Mouse (Mus musculus): ENCODE measurements at regions not wholly inside any gene's neighbourhood (a gene's known extent, or its start where the extent isn't known, plus 50 kb on each side); places are given as distances from the start of the nearest gene placed in this dataset.

DNA sequence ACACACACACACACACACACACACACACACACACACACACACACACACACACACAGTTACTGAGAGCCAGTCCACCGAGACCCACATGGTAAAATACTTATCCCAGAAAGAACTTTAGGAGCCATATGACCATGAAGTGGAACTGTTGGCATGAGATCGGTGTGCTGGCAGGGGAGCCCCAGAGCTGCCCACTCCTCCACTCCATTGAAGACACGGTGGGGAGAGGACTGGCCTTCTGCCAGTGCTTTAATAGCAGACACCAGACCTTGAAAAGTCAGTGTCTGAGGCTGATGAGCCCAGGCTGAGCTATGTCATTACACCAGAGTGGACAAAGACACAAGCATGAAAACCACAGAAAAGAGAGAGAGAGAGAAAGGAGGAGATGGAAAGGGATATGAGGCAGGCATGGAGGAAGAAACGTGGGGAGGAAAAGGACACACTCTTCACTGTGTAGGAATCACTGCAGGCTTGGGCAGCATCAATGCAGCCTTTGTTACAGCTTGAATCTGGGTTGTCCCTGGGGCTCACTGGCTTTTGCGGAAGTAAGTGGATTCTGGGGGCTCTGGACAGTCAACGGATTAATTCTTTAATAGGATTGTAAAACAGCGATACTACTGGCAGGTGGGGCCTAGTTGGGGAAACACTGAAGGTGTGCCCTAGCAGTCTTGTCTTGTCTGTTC lies 64.2 kb upstream of the Lrpap1 start:
- Histone ChIP-seq H3K4me1 (ENCODE audit: control insufficient read depth, insufficient read depth, low read length) (no peaks in the 10 kb centered on the region), H3K4me3 (ENCODE audit: low read depth, low read length) (no peak overlapping the region), H3K27me3 (ENCODE audit: control insufficient read depth, insufficient read depth, low read length) (no peaks in the 10 kb centered on the region), H3K9ac (ENCODE audit: low read length) (no peak overlapping the region), H3K27ac (replicated peaks; ENCODE audit: low read depth, low read length) (no peak overlapping the region), H3K36me3 (ENCODE audit: control insufficient read depth, insufficient read depth, low read length) (no peaks in the 10 kb centered on the region), H3K4me2 (ENCODE audit: low read depth, severe bottlenecking) (no peak overlapping the region), H3K9me3 (ENCODE audit: control insufficient read depth, low read length) (no peaks in the 10 kb centered on the region)
- ATAC-seq (ENCODE audit: insufficient number of reproducible peaks, low FRiP score, low TSS enrichment, low read depth) (no peak), DNase-seq (ENCODE audit: low spot score) (no peak)
- 84% methylated on average over 7 of the region's 7 CpGs for WGBS

DNA sequence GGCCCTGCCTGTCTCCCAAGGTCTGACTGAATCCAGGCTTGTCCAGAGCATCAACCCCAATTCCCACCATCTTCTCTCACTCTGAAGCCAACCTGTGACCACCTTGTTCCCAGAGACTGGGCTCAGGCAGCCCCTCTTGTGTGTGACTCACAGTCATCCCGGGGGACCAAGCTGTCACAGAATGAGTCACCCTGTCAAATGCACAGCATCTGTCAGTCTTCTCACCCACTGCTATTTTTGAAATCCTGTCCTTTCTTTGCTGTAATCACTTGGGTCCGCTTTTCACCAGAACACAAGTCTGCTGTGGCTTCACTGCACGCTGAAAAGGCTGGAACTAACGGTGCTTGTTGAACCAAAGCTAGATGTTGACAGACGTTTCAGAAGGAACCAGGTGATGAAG lies 63.3 kb upstream of the Lrpap1 start:
- Histone ChIP-seq H3K4me2 (ENCODE audit: low read depth, severe bottlenecking) (no peak overlapping the region), H3K36me3 (ENCODE audit: control insufficient read depth, insufficient read depth, low read length) (no peaks in the 10 kb centered on the region), H3K4me1 (ENCODE audit: control insufficient read depth, insufficient read depth, low read length) (no peaks in the 10 kb centered on the region), H3K4me3 (ENCODE audit: low read depth, low read length) (no peak overlapping the region), H3K27me3 (ENCODE audit: control insufficient read depth, insufficient read depth, low read length) (no peaks in the 10 kb centered on the region), H3K9me3 (ENCODE audit: control insufficient read depth, low read length) (no peaks in the 10 kb centered on the region), H3K27ac (replicated peaks; ENCODE audit: low read depth, low read length) (no peak overlapping the region), H3K9ac (ENCODE audit: low read length) (no peak overlapping the region)
- WGBS = 82% methylated on average over 5 of the region's 5 CpGs
- no peak for ATAC-seq (ENCODE audit: insufficient number of reproducible peaks, low FRiP score, low TSS enrichment, low read depth)
- DNase-seq (ENCODE audit: low spot score) = no peak

DNA sequence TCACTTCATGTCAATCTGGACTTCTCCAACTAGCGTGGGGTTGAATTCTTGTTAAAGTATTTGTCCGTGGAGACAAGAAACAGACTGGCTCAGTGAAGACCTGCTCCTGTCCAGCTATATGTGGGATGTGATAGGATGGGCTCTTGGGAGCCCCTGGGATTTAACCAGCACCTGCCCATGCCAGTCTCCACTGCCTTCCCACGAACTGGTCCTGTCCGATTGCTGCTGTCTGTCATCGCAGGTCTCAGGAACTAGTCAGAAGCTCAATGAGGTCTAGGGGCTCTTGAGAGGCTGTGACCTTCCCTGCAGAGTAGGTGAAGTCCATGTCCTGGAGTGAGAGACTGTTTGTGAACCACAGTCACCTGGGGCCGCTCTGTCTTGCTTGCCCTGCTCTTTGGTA lies 62.8 kb upstream of the Lrpap1 start:
- H3K4me1 ChIP-seq (ENCODE audit: control insufficient read depth, insufficient read depth, low read length) = no peaks in the 10 kb centered on the region
- H3K9ac ChIP-seq (ENCODE audit: low read length) = no peak overlapping the region
- H3K4me3 ChIP-seq (ENCODE audit: low read depth, low read length) = no peak overlapping the region
- no peaks in the 10 kb centered on the region for H3K36me3 ChIP-seq (ENCODE audit: control insufficient read depth, insufficient read depth, low read length)
- DNase-seq (ENCODE audit: low spot score) (no peak), ATAC-seq (ENCODE audit: insufficient number of reproducible peaks, low FRiP score, low TSS enrichment, low read depth) (no peak)
- no peak overlapping the region for H3K27ac ChIP-seq (replicated peaks; ENCODE audit: low read depth, low read length)
- no peak overlapping the region for H3K4me2 ChIP-seq (ENCODE audit: low read depth, severe bottlenecking)
- WGBS = 90% methylated on average over 6 of the region's 6 CpGs
- no peaks in the 10 kb centered on the region for H3K9me3 ChIP-seq (ENCODE audit: control insufficient read depth, low read length)
- no peaks in the 10 kb centered on the region for H3K27me3 ChIP-seq (ENCODE audit: control insufficient read depth, insufficient read depth, low read length)

DNA sequence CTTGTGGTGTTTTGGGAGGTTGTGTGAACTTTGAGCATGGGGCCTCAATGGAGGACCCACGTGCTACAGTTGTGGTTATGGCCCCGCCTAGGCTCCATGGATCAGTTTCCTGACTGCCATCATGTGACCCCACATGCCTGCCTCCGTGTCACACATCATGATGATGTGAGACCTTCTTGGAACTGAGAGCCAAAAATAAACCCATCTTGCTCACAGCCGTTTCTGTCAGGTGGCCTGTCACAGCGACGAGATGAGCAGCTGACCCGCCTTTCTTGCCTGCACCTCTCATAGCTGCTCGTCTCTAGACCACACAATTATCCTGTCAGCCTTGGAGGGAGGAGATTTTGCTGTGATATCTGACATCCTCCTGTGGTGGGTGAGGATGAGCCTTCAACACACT lies 60.4 kb upstream of the Lrpap1 start:
- H3K4me1 ChIP-seq (ENCODE audit: control insufficient read depth, insufficient read depth, low read length) = no peaks in the 10 kb centered on the region
- no peak overlapping the region for H3K4me2 ChIP-seq (ENCODE audit: low read depth, severe bottlenecking)
- no peak overlapping the region for H3K27ac ChIP-seq (replicated peaks; ENCODE audit: low read depth, low read length)
- DNase-seq (ENCODE audit: low spot score) (no peak), ATAC-seq (ENCODE audit: insufficient number of reproducible peaks, low FRiP score, low TSS enrichment, low read depth) (no peak)
- WGBS = 76% methylated on average over 8 of the region's 8 CpGs
- no peak overlapping the region for H3K4me3 ChIP-seq (ENCODE audit: low read depth, low read length)
- H3K9me3 ChIP-seq (ENCODE audit: control insufficient read depth, low read length) = no peaks in the 10 kb centered on the region
- no peaks in the 10 kb centered on the region for H3K27me3 ChIP-seq (ENCODE audit: control insufficient read depth, insufficient read depth, low read length)
- no peak overlapping the region for H3K9ac ChIP-seq (ENCODE audit: low read length)
- no peaks in the 10 kb centered on the region for H3K36me3 ChIP-seq (ENCODE audit: control insufficient read depth, insufficient read depth, low read length)

DNA sequence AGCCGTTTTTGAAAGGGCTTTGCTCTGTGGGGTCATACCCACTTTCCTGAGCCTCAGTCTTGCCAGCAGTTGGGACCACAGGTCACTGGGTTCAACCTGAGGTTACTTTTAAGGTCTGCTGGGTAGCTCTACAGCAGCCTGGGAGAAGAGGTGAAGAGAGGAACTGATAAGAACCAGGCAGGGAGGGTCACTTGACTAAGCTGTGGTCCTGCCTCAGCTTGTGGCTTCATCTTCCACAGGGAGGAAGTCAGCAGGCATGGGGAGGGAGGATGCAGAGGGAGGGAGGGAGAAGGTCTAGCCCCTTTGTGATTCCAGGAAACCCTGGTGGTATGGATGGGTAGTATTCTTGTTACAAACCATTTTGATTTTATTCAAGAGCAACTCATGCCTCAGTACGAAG lies 59.9 kb upstream of the Lrpap1 start:
- H3K4me1 ChIP-seq (ENCODE audit: control insufficient read depth, insufficient read depth, low read length) = no peaks in the 10 kb centered on the region
- no peak overlapping the region for H3K27ac ChIP-seq (replicated peaks; ENCODE audit: low read depth, low read length)
- WGBS = 72% methylated on average over 2 of the region's 2 CpGs
- H3K4me2 ChIP-seq (ENCODE audit: low read depth, severe bottlenecking) = no peak overlapping the region
- H3K4me3 ChIP-seq (ENCODE audit: low read depth, low read length) = no peak overlapping the region
- H3K36me3 ChIP-seq (ENCODE audit: control insufficient read depth, insufficient read depth, low read length) = no peaks in the 10 kb centered on the region
- ATAC-seq (ENCODE audit: insufficient number of reproducible peaks, low FRiP score, low TSS enrichment, low read depth) = no peak
- H3K27me3 ChIP-seq (ENCODE audit: control insufficient read depth, insufficient read depth, low read length) = no peaks in the 10 kb centered on the region
- no peak overlapping the region for H3K9ac ChIP-seq (ENCODE audit: low read length)
- no peak for DNase-seq (ENCODE audit: low spot score)
- no peaks in the 10 kb centered on the region for H3K9me3 ChIP-seq (ENCODE audit: control insufficient read depth, low read length)

DNA sequence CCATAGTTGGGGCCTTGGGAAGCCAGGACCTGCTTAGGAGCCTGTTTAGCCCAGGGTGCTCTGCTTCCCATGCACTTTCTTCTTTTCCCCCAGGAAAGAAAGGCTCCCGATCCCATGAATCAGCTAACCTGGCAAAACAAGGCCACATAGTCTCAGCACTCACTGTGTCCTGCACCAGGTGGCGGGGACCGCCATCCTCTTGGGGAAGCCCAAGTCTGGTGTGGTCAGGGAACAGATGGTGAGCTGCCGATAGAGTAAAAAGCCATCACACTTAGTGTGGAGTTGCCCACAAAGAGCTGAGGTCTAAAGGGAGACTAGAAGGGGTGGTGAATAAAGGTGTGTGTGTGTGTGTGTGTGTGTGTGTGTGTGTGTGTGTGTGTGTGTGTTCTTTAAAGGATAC lies 57.0 kb upstream of the Lrpap1 start:
- H3K9me3 ChIP-seq (ENCODE audit: control insufficient read depth, low read length) = no peaks in the 10 kb centered on the region
- no peak overlapping the region for H3K4me3 ChIP-seq (ENCODE audit: low read depth, low read length)
- ATAC-seq (ENCODE audit: insufficient number of reproducible peaks, low FRiP score, low TSS enrichment, low read depth) (no peak), DNase-seq (ENCODE audit: low spot score) (no peak)
- H3K27ac ChIP-seq (replicated peaks; ENCODE audit: low read depth, low read length) = no peak overlapping the region
- no peak overlapping the region for H3K4me2 ChIP-seq (ENCODE audit: low read depth, severe bottlenecking)
- no peaks in the 10 kb centered on the region for H3K27me3 ChIP-seq (ENCODE audit: control insufficient read depth, insufficient read depth, low read length)
- WGBS = 83% methylated on average over 4 of the region's 4 CpGs
- H3K36me3 ChIP-seq (ENCODE audit: control insufficient read depth, insufficient read depth, low read length) = no peaks in the 10 kb centered on the region
- peaks cover 17% of the 10 kb centered on the region for H3K4me1 ChIP-seq (ENCODE audit: control insufficient read depth, insufficient read depth, low read length)
- no peak overlapping the region for H3K9ac ChIP-seq (ENCODE audit: low read length)

DNA sequence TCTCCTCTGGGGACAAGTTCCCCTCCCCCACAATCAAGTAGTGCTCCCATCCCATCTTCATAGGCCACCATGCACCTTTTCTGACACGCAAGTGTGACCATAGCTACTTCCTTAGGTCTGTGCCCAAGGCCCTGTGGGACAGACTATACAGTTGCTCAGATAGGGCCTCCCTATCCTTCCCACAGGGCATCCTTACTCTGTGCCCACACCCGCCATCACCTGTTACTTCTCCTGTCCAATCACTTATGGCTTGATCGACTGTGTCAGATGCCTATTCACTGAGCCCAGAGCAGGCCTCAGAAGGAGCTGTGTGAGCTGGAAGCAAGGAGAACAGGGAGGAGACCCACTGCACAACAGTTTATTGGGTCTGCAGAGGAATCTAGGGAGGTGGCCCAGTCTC lies 56.6 kb upstream of the Lrpap1 start:
- Histone ChIP-seq H3K36me3 (ENCODE audit: control insufficient read depth, insufficient read depth, low read length) (no peaks in the 10 kb centered on the region), H3K4me2 (ENCODE audit: low read depth, severe bottlenecking) (no peak overlapping the region), H3K9ac (ENCODE audit: low read length) (no peak overlapping the region), H3K4me3 (ENCODE audit: low read depth, low read length) (no peak overlapping the region), H3K27ac (replicated peaks; ENCODE audit: low read depth, low read length) (no peak overlapping the region), H3K9me3 (ENCODE audit: control insufficient read depth, low read length) (no peaks in the 10 kb centered on the region), H3K27me3 (ENCODE audit: control insufficient read depth, insufficient read depth, low read length) (no peaks in the 10 kb centered on the region), H3K4me1 (ENCODE audit: control insufficient read depth, insufficient read depth, low read length) (peaks cover 17% of the 10 kb centered on the region)
- 85% methylated on average over 3 of the region's 3 CpGs for WGBS
- DNase-seq (ENCODE audit: low spot score) (no peak), ATAC-seq (ENCODE audit: insufficient number of reproducible peaks, low FRiP score, low TSS enrichment, low read depth) (no peak)

DNA sequence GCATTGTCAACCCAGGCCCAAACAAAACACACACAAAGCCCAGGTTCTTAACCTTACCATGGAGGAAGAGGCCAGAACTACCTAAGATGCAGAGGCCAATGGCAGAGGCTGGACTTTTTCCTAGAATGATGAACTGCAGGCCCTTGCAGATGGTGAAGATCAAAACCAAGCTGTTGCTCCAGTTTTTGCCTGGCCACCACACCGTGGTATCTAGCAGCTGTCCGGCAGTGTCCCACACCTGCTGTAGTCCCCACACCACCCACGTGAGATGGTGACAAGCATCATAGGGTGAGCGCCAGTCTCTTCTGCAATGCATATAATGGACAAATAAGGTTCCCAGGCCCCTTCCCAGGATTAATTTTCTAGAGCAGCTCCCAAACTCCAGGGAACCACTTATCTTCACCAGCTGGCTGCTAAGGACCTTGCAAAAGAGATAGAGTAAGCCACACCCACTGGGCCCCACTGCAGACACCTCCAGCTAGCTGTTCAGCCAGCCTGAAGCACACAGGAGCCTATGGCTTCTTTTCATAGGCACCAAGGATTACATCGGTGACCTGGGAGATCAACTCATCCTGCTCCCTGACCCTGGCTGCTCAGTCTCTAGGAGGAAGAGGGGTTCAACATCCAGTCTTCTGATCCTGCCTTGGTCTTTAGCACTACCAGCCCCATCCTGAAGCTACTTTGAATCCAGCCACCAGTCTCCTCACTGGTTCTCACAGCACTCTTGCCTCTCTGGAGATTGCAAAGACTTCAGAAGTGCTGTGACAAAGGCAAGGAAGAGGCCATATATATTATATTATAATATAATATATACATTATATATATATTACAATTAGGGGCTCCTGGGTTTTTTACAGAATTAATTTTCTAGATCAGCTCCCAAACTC lies 55.6 kb upstream of the Lrpap1 start:
- DNase-seq (ENCODE audit: low spot score) = no peak
- no peak overlapping the region for H3K9ac ChIP-seq (ENCODE audit: low read length)
- 76% methylated on average over 5 of the region's 5 CpGs for WGBS
- H3K27me3 ChIP-seq (ENCODE audit: control insufficient read depth, insufficient read depth, low read length) = no peaks in the 10 kb centered on the region
- ATAC-seq (ENCODE audit: insufficient number of reproducible peaks, low FRiP score, low TSS enrichment, low read depth) = no peak
- no peak overlapping the region for H3K4me3 ChIP-seq (ENCODE audit: low read depth, low read length)
- H3K27ac ChIP-seq (replicated peaks; ENCODE audit: low read depth, low read length) = no peak overlapping the region
- peaks cover 18% of the 10 kb centered on the region for H3K4me1 ChIP-seq (ENCODE audit: control insufficient read depth, insufficient read depth, low read length)
- H3K9me3 ChIP-seq (ENCODE audit: control insufficient read depth, low read length) = no peaks in the 10 kb centered on the region
- H3K36me3 ChIP-seq (ENCODE audit: control insufficient read depth, insufficient read depth, low read length) = no peaks in the 10 kb centered on the region
- H3K4me2 ChIP-seq (ENCODE audit: low read depth, severe bottlenecking) = no peak overlapping the region

All from limb, embryonic 11.5 days (tissue).